Mouse (Mus musculus) fat pad, adult 2 months (tissue): ENCODE measurements around the gene Slc18a2.

Experiments used
- DNase-seq: peaks from one replicate; pipeline ENCODE4 v3.0.0-alpha.2; 2011; ENCODE audit warnings: low read depth, low spot score; ENCODE audit errors: extremely low read depth

Gene Slc18a2

DNA sequence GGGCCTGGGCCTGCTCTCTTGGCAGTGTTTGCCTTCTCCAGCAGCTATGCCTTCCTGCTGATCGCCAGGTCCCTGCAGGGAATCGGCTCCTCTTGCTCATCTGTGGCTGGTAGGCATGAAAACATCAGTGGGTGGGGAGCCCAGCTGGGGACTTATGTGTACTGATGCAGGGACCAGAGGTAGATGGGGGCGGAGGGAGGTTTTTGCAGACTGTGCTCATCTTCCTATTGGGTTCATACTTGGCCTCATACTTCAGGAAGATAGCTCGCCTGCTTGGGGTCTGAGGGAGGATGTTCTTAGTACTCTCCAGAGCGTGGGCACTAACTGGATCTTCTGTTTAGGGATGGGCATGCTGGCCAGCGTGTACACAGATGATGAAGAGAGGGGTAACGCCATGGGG is 12.5 kb downstream of the Slc18a2 start:
- no peak for DNase-seq

- no peak for DNase-seq
Observed at GRCm38 (mm10) chr19:59276354-59276753, 15.7 kb downstream of the Slc18a2 start.

DNA sequence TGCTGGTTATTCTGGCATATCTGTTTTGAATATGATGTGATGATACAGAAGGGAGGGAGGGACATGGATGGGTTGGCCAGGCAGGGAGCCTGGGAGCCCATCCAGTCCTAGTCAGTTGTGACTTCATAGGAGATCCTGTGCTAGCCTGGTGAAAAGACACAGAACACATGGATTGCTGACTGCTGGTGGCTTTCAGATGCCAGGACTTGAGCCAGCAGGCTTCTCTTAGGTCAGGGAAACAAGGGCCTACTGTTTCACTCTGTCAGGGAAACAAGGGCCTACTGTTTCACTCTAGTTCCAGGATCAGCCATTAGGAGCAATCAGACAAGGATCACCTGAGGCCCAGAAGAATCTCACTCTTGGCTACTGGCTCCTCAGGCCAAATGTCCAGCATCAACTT is 20.1 kb downstream of the Slc18a2 start:
- DNase-seq: no peak

DNA sequence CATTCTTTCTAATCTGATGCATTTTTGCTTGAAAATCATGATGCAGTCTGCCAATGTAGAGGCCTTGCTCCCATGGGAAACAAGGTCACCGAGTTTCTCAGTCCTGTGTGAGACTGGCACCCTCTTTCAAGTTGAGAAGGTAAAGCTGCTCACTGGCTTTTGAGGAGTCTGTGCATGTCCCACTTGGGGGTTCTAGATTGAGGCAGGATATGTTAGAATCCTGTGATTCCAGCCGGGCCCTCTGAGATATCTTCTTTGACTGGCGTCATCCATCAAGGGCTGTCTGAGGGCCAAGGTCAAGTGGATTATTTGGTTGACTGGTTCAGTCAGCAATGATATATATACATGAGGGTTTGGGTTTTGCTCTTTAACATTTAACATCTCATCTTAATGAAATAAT is 21.3 kb downstream of the Slc18a2 start:
- no peak for DNase-seq

- no peak for DNase-seq
Observed at GRCm38 (mm10) chr19:59289042-59289441, 28.3 kb downstream of the Slc18a2 start.

GRCm38 (mm10) chr19:59289811-59290210 is 29.1 kb downstream of the Slc18a2 start:
- no peak for DNase-seq

- DNase-seq: no peak
Observed at GRCm38 (mm10) chr19:59292183-59292839, 31.6 kb downstream of the Slc18a2 start.

DNA sequence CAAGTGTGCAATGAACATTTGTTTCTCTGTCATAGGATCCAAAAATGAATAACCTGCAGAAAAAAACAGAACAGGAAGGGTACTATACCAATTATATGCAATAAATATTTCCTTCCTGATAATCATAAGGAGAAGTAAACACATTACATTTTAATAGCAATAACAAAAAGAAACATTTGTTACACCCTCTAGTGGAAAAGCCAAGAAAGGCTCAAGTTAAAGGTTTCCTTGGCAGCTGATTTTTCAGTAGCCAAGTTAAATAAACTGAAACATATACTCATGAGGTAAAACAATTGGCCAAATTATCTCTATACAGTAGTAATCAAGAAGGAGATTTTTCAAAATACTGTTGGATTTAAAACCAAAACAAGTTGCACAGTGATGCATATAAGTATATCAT is 54.6 kb downstream of the Slc18a2 start:
- no peak for DNase-seq

DNA sequence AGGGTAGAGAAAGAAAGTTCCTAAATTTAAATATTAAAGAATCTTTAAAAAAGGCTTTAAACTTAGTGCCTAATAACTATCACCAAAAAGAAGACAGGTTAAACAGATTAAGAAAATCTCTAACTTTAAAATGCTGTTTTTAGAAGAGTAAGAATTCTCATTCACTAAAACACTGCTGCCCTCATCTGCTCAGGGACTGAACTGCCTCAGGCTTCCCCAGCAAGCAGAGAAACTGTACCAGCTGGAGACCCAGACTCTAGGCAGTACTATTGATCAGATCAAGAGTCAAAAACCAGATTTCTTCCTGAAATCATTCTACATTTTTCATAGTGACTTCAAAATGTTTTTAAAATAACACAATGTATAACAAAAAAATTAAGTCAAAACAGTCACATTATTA is 55.9 kb downstream of the Slc18a2 start:
- DNase-seq: no peak

DNA sequence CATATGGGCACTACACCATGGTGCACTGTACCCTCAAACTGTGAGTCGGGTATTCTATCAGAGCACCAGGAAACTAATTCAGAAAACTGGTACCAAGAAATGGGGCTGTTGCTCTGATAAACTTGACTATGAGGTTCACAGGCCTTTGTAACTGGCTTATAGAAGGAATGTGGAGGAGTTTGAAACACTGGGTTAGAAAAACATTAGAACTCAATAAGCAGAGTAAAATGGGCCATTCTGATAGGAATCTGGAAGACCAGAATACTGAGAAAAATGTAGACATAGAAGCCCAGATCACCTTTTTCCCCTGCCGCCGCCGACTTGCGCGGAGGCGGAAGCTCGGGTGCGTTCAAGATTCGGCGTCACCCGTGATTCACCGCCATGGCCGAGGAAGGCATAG is 61.3 kb downstream of the Slc18a2 start, which contains the start of gene Rps12-ps3:
Gene Rps12-ps3 (plus strand): TSS at position 301 of the 400 bp plus-strand sequence.
- DNase-seq: no peak

GRCm38 (mm10) chr19:59330816-59331225 is 70.1 kb downstream of the Slc18a2 start:
- DNase-seq: no peak

DNA sequence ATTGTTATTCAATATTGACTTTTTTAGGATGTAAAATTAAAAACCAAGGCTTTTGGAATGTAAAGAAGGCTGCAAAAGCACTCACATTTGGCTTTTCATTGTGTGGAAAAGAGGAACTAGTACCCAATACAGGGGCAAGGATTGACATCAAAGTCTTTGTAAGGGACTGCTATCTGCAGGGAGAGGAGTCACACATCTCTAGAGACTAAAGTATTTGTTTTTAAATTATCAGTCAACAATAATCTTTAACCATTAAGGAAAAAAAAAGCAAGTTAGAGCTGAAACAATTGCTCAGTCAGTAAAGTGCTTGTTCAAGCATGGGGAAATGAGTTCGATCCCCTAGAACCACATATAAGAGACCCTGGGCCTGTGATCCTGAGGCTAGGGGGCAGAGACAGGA is 76.0 kb downstream of the Slc18a2 start:
- no peak for DNase-seq

GRCm38 (mm10) chr19:59337872-59338681 is 77.4 kb downstream of the Slc18a2 start:
- DNase-seq: no peak

GRCm38 (mm10) chr19:59339908-59340307 is 79.2 kb downstream of the Slc18a2 start:
- DNase-seq: no peak

GRCm38 (mm10) chr19:59342964-59343363 is 82.3 kb downstream of the Slc18a2 start:
- DNase-seq: no peak

DNA sequence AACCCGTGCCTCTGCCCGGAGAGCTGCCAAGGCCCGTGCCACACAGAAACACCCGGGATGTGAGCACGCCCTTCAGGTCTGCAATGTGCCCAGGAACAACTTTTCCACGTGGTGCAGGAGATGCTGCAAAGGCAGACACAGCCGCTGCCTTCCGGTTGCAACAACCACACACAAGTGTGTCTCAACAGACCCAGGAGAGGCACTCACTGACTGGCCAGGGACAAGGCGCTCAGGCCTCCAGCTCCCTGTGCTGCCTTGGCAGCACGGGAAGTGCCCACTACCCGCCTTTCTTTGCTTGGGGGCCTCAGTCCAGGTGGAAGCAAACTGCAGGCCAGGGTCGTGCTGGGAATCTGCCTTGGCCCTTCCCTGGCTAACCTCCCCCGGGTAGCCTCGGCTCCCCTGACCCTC is 83.6 kb downstream of the Slc18a2 start:
- no peak for DNase-seq

DNA sequence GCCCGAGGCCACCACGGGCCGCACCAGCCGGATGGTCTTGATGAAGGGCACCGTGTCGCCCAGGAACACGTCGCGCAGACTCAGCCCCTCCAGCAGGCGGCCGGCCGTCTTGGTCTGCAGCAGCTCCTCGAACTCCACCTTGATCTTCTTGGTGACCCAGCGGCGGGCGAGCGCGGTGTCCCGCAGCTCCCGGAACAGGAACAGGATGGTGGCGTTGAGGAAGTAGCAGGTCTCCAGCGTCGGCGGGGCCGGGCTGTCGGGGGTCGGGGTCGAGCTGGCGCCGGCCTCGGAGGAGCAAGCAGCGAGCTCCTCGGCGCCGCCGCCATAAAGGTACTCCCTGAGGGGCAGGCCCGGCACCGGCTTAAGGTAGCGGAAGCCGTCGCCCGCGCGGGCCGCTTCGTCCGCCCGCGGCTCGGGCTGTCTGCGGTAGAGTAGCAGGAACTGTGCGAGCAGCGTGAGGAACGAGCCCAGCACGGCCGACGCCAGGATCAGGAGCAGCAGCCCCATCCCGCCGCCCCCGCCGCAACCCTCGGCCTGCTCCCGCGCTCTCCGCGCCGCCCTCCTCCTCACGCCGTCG is 84.5 kb downstream of the Slc18a2 start:
- no peak for DNase-seq
